Mouse (Mus musculus): ENCODE data around the gene Lrrc47. TPM values are rescaled to one million over a fixed set of nuclear protein-coding genes. Genes with fewer than 3 reads are reported as not detected.
A peak's percentile ranks its signal among the peaks of the same experiment; 100 is the strongest.

Lrrc47 gene
- total and polyA plus RNA-seq, 2 experiments: 6.5 to 27.2 TPM

- Histone ChIP-seq H3K79me2 (ENCODE audit: control insufficient read depth, insufficient read depth, low read length) (peaks cover 3% of the 10 kb centered on the region; the same call in 1 of the 2 replicates), H3K27ac (replicated peaks; ENCODE audit: insufficient read depth, low read depth, low read length) (peak within 1 kb of the TSS; percentile 43), H3K4me3 (ENCODE audit: insufficient read depth, low read depth, low read length) (peak within 1 kb of the TSS; percentile 76), H3K27me3 (ENCODE audit: control insufficient read depth, insufficient read depth, low read length) (no peaks in the 10 kb centered on the region), H3K9ac (ENCODE audit: low read depth, low read length) (peak within 1 kb of the TSS; percentile 86), H3K4me1 (ENCODE audit: control insufficient read depth, insufficient read depth, low read length) (peaks cover 5% of the 10 kb centered on the region), H3K36me3 (ENCODE audit: control insufficient read depth, insufficient read depth, low read length) (peaks cover 3% of the 10 kb centered on the region; the same call in 1 of the 2 replicates)
- peak; percentile 86 for DNase-seq (ENCODE audit: extremely low read depth, low read depth, low spot score)
- under 1% methylated on average over 68 of the region's 68 CpGs for WGBS
- TF ChIP-seq POLR2A (IDR thresholded peaks at IDR 0.05; ENCODE audit: extremely low read depth, insufficient read depth, low read length): peak; percentile 48; the same call in 1 of the 2 replicates
- TF ChIP-seq CTCF (IDR thresholded peaks at IDR 0.05; ENCODE audit: low read depth, low read length): no peak
Observed at GRCm38 (mm10) chr4:153974431-153975291, 36.9 kb upstream of the Lrrc47 start, which contains the start of the genes Dffb and Cep104. Gene Dffb, minus strand, starts transcription at chr4:153975126. Gene Cep104, plus strand, starts transcription at chr4:153975194.

GRCm38 (mm10) chr4:153975292-153975662, 36.3 kb upstream of the Lrrc47 start:
- Histone ChIP-seq H3K79me2 (ENCODE audit: control insufficient read depth, insufficient read depth, low read length) (peaks cover 3% of the 10 kb centered on the region; the same call in 1 of the 2 replicates), H3K27me3 (ENCODE audit: control insufficient read depth, insufficient read depth, low read length) (no peaks in the 10 kb centered on the region), H3K27ac (replicated peaks; ENCODE audit: insufficient read depth, low read depth, low read length) (peak overlapping the region; percentile 11), H3K36me3 (ENCODE audit: control insufficient read depth, insufficient read depth, low read length) (peaks cover 6% of the 10 kb centered on the region; the same call in 1 of the 2 replicates), H3K4me3 (ENCODE audit: insufficient read depth, low read depth, low read length) (peak overlapping the region; percentile 76), H3K9ac (ENCODE audit: low read depth, low read length) (peak overlapping the region; percentile 76), H3K4me1 (ENCODE audit: control insufficient read depth, insufficient read depth, low read length) (peaks cover 5% of the 10 kb centered on the region)
- under 1% methylated on average over 33 of the region's 33 CpGs for WGBS
- no peak for TF ChIP-seq POLR2A (IDR thresholded peaks at IDR 0.05; ENCODE audit: extremely low read depth, insufficient read depth, low read length)
- TF ChIP-seq CTCF (IDR thresholded peaks at IDR 0.05; ENCODE audit: low read depth, low read length): no peak
- peak; percentile 29 for DNase-seq (ENCODE audit: extremely low read depth, low read depth, low spot score)

- 40% methylated on average over 6 of the region's 6 CpGs for WGBS
- TF ChIP-seq POLR2A (IDR thresholded peaks at IDR 0.05; ENCODE audit: extremely low read depth, insufficient read depth, low read length): no peak
Observed at GRCm38 (mm10) chr4:153975768-153976167, 35.8 kb upstream of the Lrrc47 start.

GRCm38 (mm10) chr4:153979243-153979642, 32.3 kb upstream of the Lrrc47 start:
- no peak overlapping the region for H3K4me3 ChIP-seq (ENCODE audit: insufficient read depth, low read depth, low read length)
- TF ChIP-seq POLR2A (IDR thresholded peaks at IDR 0.05; ENCODE audit: extremely low read depth, insufficient read depth, low read length): no peak
- no peak for TF ChIP-seq CTCF (IDR thresholded peaks at IDR 0.05; ENCODE audit: low read depth, low read length)
- 85% methylated on average over 10 of the region's 10 CpGs for WGBS
- H3K27ac ChIP-seq (replicated peaks; ENCODE audit: insufficient read depth, low read depth, low read length): no peak overlapping the region
- DNase-seq (ENCODE audit: extremely low read depth, low read depth, low spot score): no peak
- H3K9ac ChIP-seq (ENCODE audit: low read depth, low read length): no peak overlapping the region
- peaks cover 9% of the 10 kb centered on the region; the same call in 1 of the 2 replicates for H3K36me3 ChIP-seq (ENCODE audit: control insufficient read depth, insufficient read depth, low read length)
- no peaks in the 10 kb centered on the region for H3K27me3 ChIP-seq (ENCODE audit: control insufficient read depth, insufficient read depth, low read length)
- H3K79me2 ChIP-seq (ENCODE audit: control insufficient read depth, insufficient read depth, low read length): peaks cover 3% of the 10 kb centered on the region; the same call in 1 of the 2 replicates
- peaks cover 3% of the 10 kb centered on the region for H3K4me1 ChIP-seq (ENCODE audit: control insufficient read depth, insufficient read depth, low read length)

More at GRCm38 (mm10) chr4:153975768-153976167, 35.8 kb upstream of the Lrrc47 start:
- H3K27ac ChIP-seq (replicated peaks; ENCODE audit: insufficient read depth, low read depth, low read length): no peak overlapping the region
- no peak for DNase-seq (ENCODE audit: extremely low read depth, low read depth, low spot score)
- peaks cover 6% of the 10 kb centered on the region; the same call in 1 of the 2 replicates for H3K36me3 ChIP-seq (ENCODE audit: control insufficient read depth, insufficient read depth, low read length)
- peaks cover 3% of the 10 kb centered on the region; the same call in 1 of the 2 replicates for H3K79me2 ChIP-seq (ENCODE audit: control insufficient read depth, insufficient read depth, low read length)
- no peak overlapping the region for H3K9ac ChIP-seq (ENCODE audit: low read depth, low read length)
- peaks cover 5% of the 10 kb centered on the region for H3K4me1 ChIP-seq (ENCODE audit: control insufficient read depth, insufficient read depth, low read length)
- H3K4me3 ChIP-seq (ENCODE audit: insufficient read depth, low read depth, low read length): no peak overlapping the region
- no peaks in the 10 kb centered on the region for H3K27me3 ChIP-seq (ENCODE audit: control insufficient read depth, insufficient read depth, low read length)

- Histone ChIP-seq H3K79me2 (ENCODE audit: control insufficient read depth, insufficient read depth, low read length) (peaks cover 3% of the 10 kb centered on the region; the same call in 1 of the 2 replicates), H3K36me3 (ENCODE audit: control insufficient read depth, insufficient read depth, low read length) (peaks cover 12% of the 10 kb centered on the region; the same call in 1 of the 2 replicates), H3K9ac (ENCODE audit: low read depth, low read length) (no peak overlapping the region), H3K27ac (replicated peaks; ENCODE audit: insufficient read depth, low read depth, low read length) (no peak overlapping the region), H3K27me3 (ENCODE audit: control insufficient read depth, insufficient read depth, low read length) (no peaks in the 10 kb centered on the region), H3K4me3 (ENCODE audit: insufficient read depth, low read depth, low read length) (no peak overlapping the region), H3K4me1 (ENCODE audit: control insufficient read depth, insufficient read depth, low read length) (peaks cover 3% of the 10 kb centered on the region)
- TF ChIP-seq POLR2A (IDR thresholded peaks at IDR 0.05; ENCODE audit: extremely low read depth, insufficient read depth, low read length): no peak
- no peak for TF ChIP-seq CTCF (IDR thresholded peaks at IDR 0.05; ENCODE audit: low read depth, low read length)
- WGBS: 90% methylated on average over 11 of the region's 11 CpGs
- DNase-seq (ENCODE audit: extremely low read depth, low read depth, low spot score): no peak
Observed at GRCm38 (mm10) chr4:153980470-153980869, 31.1 kb upstream of the Lrrc47 start.
